Mouse (Mus musculus) Patski (cell line): Measurements from ENCODE around the gene Ramp2. TPM values are rescaled to one million over a fixed set of nuclear protein-coding genes. Genes with fewer than 3 reads are reported as not detected.

Source experiments
- ATAC-seq: fragments of 100-300 bp; one replicate; pipeline ENCODE4 v1.8.0; 2021
- CTCF ChIA-PET: fragments of 350-600 bp; sonication (Branson Sonifier 250); formaldehyde crosslinking; loops from one replicate; lab custom pipeline; 2022; ENCODE audit warnings: inconsistent platforms; lab: Charles Lee
- POLR2A ChIA-PET: fragments of 350-600 bp; sonication (Branson Sonifier 250); formaldehyde crosslinking; loops from one replicate; lab custom pipeline; 2022; ENCODE audit warnings: antibody characterized with exemption, inconsistent platforms; lab: Charles Lee
- DNase-seq: peaks from one replicate; pipeline ENCODE4 v3.0.0-alpha.2; 2011; ENCODE audit warnings: low read depth, low spot score
- H3K27me3 ChIP-seq: fragments of 371-371 bp; one replicate; pipeline ENCODE4 v1.5.1; 2021
- CTCF ChIP-seq: fragments of 100-300 bp; IDR thresholded peaks from one replicate; pipeline ENCODE4 v1.5.1; 2021
- in situ Hi-C: fragments of 300-500 bp; cut with MboI; formaldehyde crosslinking; loops from 3 replicates; pipeline ENCODE4 v1.11.1; 2018; ENCODE audit warnings: low pct_unique_long_range_greater_than_20kb, mixed read lengths
- polyA plus RNA-seq: library from polyadenylated mRNA; unstranded; gene quantifications from one replicate; pipeline ENCODE4 v1.2.3, GENCODE M21; 2021

Ramp2 gene
- polyA plus RNA-seq, 1 experiment from 2014 or later = 27.3 TPM

- ATAC-seq = peak; percentile 35
- DNase-seq = no peak
- in situ Hi-C loops = loop anchor here (5.0 kb wide), 2 partner anchors 49 to 84 kb away; partner anchors contain the start of gene Vps25
- ChIA-PET POLR2A (interaction anchor here (0.9 to 2.4 kb wide), 5 partner anchors 41 to 98 kb away, joined by 3 to 17 read pairs (median 3); partner anchors contain the start of genes Vps25 and Wnk4), CTCF (interaction anchor here (0.9 to 3.4 kb wide), 18 partner anchors 9 to 124 kb away, joined by 3 to 33 read pairs (median 6); partner anchors contain the start of genes Cntd1, Coa3, Vps25 and Wnk4)
- TF ChIP-seq CTCF = no peak
- H3K27me3 ChIP-seq = peaks cover 12% of the 10 kb centered on the region
These were observed 55.6 kb downstream of the Ramp2 start for GRCm38 (mm10) chr11:101301299-101302003.

- peaks cover 18% of the 10 kb centered on the region for H3K27me3 ChIP-seq
- CTCF ChIA-PET = interaction anchor here (0.6 to 3.4 kb wide), 20 partner anchors 10 to 125 kb away, joined by 3 to 33 read pairs (median 5); partner anchors contain the start of genes Cntd1, Coa3, Ramp2 and Vps25
- in situ Hi-C loops = loop anchor here (5.0 kb wide), 2 partner anchors 50 to 85 kb away; partner anchors contain the start of gene Vps25
- POLR2A ChIA-PET = interaction anchor here (0.6 to 2.4 kb wide), 5 partner anchors 42 to 67 kb away, joined by 3 to 17 read pairs (median 3); partner anchors contain the start of genes Vps25 and Wnk4
- DNase-seq (peak; percentile 70), ATAC-seq (peak; percentile 83)
- peak; percentile 99 for TF ChIP-seq CTCF
These were observed 56.4 kb downstream of the Ramp2 start, which contains the start of gene Becn1 for GRCm38 (mm10) chr11:101302004-101302798. Gene Becn1 (minus strand): TSS chr11:101302286.

GRCm38 (mm10) chr11:101307744-101308143 is 61.9 kb downstream of the Ramp2 start:
- ChIA-PET CTCF (no interaction called here), POLR2A (no interaction called here)
- H3K27me3 ChIP-seq = peaks cover 34% of the 10 kb centered on the region
- DNase-seq (no peak), ATAC-seq (no peak)
- in situ Hi-C loops = no loop called here
- TF ChIP-seq CTCF = no peak

Other genes starting within 250 kb of the Ramp2 start
- gene Atp6v0a1, start 236.6 kb upstream of the Ramp2 start, polyA plus RNA-seq = 141 TPM
- gene Naglu, start 176.0 kb upstream of the Ramp2 start, polyA plus RNA-seq = 46.4 TPM
- gene Hsd17b1, start 167.6 kb upstream of the Ramp2 start, polyA plus RNA-seq = 0.83 TPM
- 45.7 TPM for gene Coasy, start 163.5 kb upstream of the Ramp2 start, polyA plus RNA-seq
- 44.5 TPM for gene Mlx, start 158.8 kb upstream of the Ramp2 start, polyA plus RNA-seq
- gene Psmc3ip, start 150.6 kb upstream of the Ramp2 start, polyA plus RNA-seq = 20.6 TPM
- gene Retreg3, start 126.1 kb upstream of the Ramp2 start, polyA plus RNA-seq = 72.2 TPM
- 70.2 TPM for gene Tubg1, start 126.1 kb upstream of the Ramp2 start, polyA plus RNA-seq
- 3.5 TPM for gene Tubg2, start 90.1 kb upstream of the Ramp2 start, polyA plus RNA-seq
- 10.8 TPM for gene Cntnap1, start 75.5 kb upstream of the Ramp2 start, polyA plus RNA-seq
- gene Plekhh3, start 74.7 kb upstream of the Ramp2 start, polyA plus RNA-seq = 33.3 TPM
- gene Ccr10, start 70.6 kb upstream of the Ramp2 start, polyA plus RNA-seq = 0.95 TPM
- gene Ezh1, start 19.6 kb upstream of the Ramp2 start, polyA plus RNA-seq = 52.0 TPM
- 104 TPM for gene Vps25, start 7.7 kb downstream of the Ramp2 start, polyA plus RNA-seq
- 53.9 TPM for gene Wnk4, start 14.5 kb downstream of the Ramp2 start, polyA plus RNA-seq
- gene Cntd1, start 33.0 kb downstream of the Ramp2 start, polyA plus RNA-seq = 1.0 TPM
- 118 TPM for gene Coa3, start 33.1 kb downstream of the Ramp2 start, polyA plus RNA-seq
- 203 TPM for gene Becn1, start 56.3 kb downstream of the Ramp2 start, polyA plus RNA-seq
- gene Psme3, start 70.2 kb downstream of the Ramp2 start, polyA plus RNA-seq = 101 TPM
- gene Aoc2, start 79.0 kb downstream of the Ramp2 start, polyA plus RNA-seq = 2.3 TPM
- gene Aoc3, start 84.6 kb downstream of the Ramp2 start, polyA plus RNA-seq = 0.04 TPM
- gene G6pc, start 121.5 kb downstream of the Ramp2 start, polyA plus RNA-seq = not detected
- 47.2 TPM for gene Aarsd1, start 171.6 kb downstream of the Ramp2 start, polyA plus RNA-seq
- gene Gm27029, start 178.8 kb downstream of the Ramp2 start, polyA plus RNA-seq = 7.6 TPM
- gene Rundc1, start 179.1 kb downstream of the Ramp2 start, polyA plus RNA-seq = 26.1 TPM
- gene Ptges3l, start 179.3 kb downstream of the Ramp2 start, polyA plus RNA-seq = 28.1 TPM
- gene Rpl27, start 196.3 kb downstream of the Ramp2 start, polyA plus RNA-seq = 391 TPM
- 39.5 TPM for gene Ifi35, start 202.4 kb downstream of the Ramp2 start, polyA plus RNA-seq
- 22.6 TPM for gene Rnd2, start 219.0 kb downstream of the Ramp2 start, polyA plus RNA-seq
- 202 TPM for gene Vat1, start 220.2 kb downstream of the Ramp2 start, polyA plus RNA-seq